Mouse (Mus musculus): ENCODE results near the gene Zmynd8. TPM values are rescaled to one million over a fixed set of nuclear protein-coding genes. Genes with fewer than 3 reads are reported as not detected.

The Zmynd8 gene
- polyA plus RNA-seq, 1 experiment from 2014 or later: 21.9 TPM

GRCm38 (mm10) chr2:165825261-165825900 lies 73.4 kb downstream of the Zmynd8 start:
- no peak for TF ChIP-seq EP300 (IDR thresholded peaks at IDR 0.05; ENCODE audit: low read depth)
- H3K4me3 ChIP-seq (ENCODE audit: low read depth, low read length): no peak overlapping the region
- no peak for ATAC-seq
- no peaks in the 10 kb centered on the region for H3K9me3 ChIP-seq (ENCODE audit: low read length)
- H3K27me3 ChIP-seq (ENCODE audit: insufficient read depth, low read length): no peaks in the 10 kb centered on the region
- H3K36me3 ChIP-seq (replicated peaks; ENCODE audit: insufficient read depth, low read length): peaks cover 72% of the 10 kb centered on the region
- H3K27ac ChIP-seq (ENCODE audit: low read depth): no peak overlapping the region
- no peak for DNase-seq
- H3K4me1 ChIP-seq (ENCODE audit: insufficient read depth): no peaks in the 10 kb centered on the region
- H3K4me2 ChIP-seq (ENCODE audit: low read depth, low read length): no peak overlapping the region
- 90% methylated on average over 17 of the region's 17 CpGs for WGBS (ENCODE audit: insufficient replicate concordance)
- no peak overlapping the region for H3K9ac ChIP-seq (replicated peaks)

GRCm38 (mm10) chr2:165824826-165825225 lies 74.0 kb downstream of the Zmynd8 start:
- Histone ChIP-seq H3K27me3 (ENCODE audit: insufficient read depth, low read length) (no peaks in the 10 kb centered on the region), H3K9me3 (ENCODE audit: low read length) (no peaks in the 10 kb centered on the region), H3K36me3 (replicated peaks; ENCODE audit: insufficient read depth, low read length) (peaks cover 72% of the 10 kb centered on the region), H3K27ac (ENCODE audit: low read depth) (no peak overlapping the region), H3K4me2 (ENCODE audit: low read depth, low read length) (no peak overlapping the region), H3K9ac (replicated peaks) (no peak overlapping the region), H3K4me3 (ENCODE audit: low read depth, low read length) (no peak overlapping the region), H3K4me1 (ENCODE audit: insufficient read depth) (no peaks in the 10 kb centered on the region)
- WGBS (ENCODE audit: insufficient replicate concordance): 80% methylated on average over 10 of the region's 10 CpGs
- TF ChIP-seq EP300 (IDR thresholded peaks at IDR 0.05; ENCODE audit: low read depth): no peak
- DNase-seq: no peak
- ATAC-seq: no peak; the same call in 1 of the 2 replicates

- H3K9me3 ChIP-seq (ENCODE audit: low read length): no peaks in the 10 kb centered on the region
- WGBS (ENCODE audit: insufficient replicate concordance): 91% methylated on average over 15 of the region's 15 CpGs
- no peaks in the 10 kb centered on the region for H3K27me3 ChIP-seq (ENCODE audit: insufficient read depth, low read length)
- no peaks in the 10 kb centered on the region for H3K4me1 ChIP-seq (ENCODE audit: insufficient read depth)
- H3K4me3 ChIP-seq (ENCODE audit: low read depth, low read length): no peak overlapping the region
- H3K27ac ChIP-seq (ENCODE audit: low read depth): no peak overlapping the region
- H3K9ac ChIP-seq (replicated peaks): no peak overlapping the region
- DNase-seq (no peak), ATAC-seq (no peak)
- TF ChIP-seq CTCF (IDR thresholded peaks at IDR 0.05; ENCODE audit: low read depth): no peak
- TF ChIP-seq EP300 (IDR thresholded peaks at IDR 0.05; ENCODE audit: low read depth): no peak
- H3K4me2 ChIP-seq (ENCODE audit: low read depth, low read length): no peak overlapping the region
- H3K36me3 ChIP-seq (replicated peaks; ENCODE audit: insufficient read depth, low read length): peaks cover 68% of the 10 kb centered on the region
Measured at GRCm38 (mm10) chr2:165822478-165822877, 76.3 kb downstream of the Zmynd8 start.

DNA sequence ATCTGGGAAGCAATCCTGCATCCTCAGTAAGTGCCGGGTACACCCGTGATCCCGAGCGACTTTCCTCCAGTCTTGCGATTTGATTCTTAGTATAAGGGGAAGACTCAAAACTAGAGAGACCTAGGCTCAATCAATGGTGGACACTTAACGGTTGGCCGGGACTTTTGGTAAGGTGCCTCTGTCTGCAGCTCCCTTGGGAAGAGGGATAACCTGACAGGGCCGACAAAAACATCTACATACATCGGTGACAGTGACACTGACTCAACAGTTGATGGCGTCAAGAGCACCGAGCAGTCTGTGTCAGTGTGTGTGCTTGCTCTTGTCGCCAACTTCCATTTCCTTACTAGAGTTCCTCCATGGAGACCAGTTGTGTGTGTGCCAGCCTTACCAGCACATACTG lies 77.1 kb downstream of the Zmynd8 start:
- no peaks in the 10 kb centered on the region for H3K27me3 ChIP-seq (ENCODE audit: insufficient read depth, low read length)
- no peaks in the 10 kb centered on the region for H3K9me3 ChIP-seq (ENCODE audit: low read length)
- H3K9ac ChIP-seq (replicated peaks): no peak overlapping the region
- H3K36me3 ChIP-seq (replicated peaks; ENCODE audit: insufficient read depth, low read length): peaks cover 67% of the 10 kb centered on the region
- 86% methylated on average over 12 of the region's 12 CpGs for WGBS (ENCODE audit: insufficient replicate concordance)
- no peak for DNase-seq
- H3K4me1 ChIP-seq (ENCODE audit: insufficient read depth): no peaks in the 10 kb centered on the region
- no peak for ATAC-seq
- TF ChIP-seq CTCF (IDR thresholded peaks at IDR 0.05; ENCODE audit: low read depth) (no peak), EP300 (IDR thresholded peaks at IDR 0.05; ENCODE audit: low read depth) (no peak)
- no peak overlapping the region for H3K27ac ChIP-seq (ENCODE audit: low read depth)
- no peak overlapping the region for H3K4me3 ChIP-seq (ENCODE audit: low read depth, low read length)
- H3K4me2 ChIP-seq (ENCODE audit: low read depth, low read length): no peak overlapping the region

DNA sequence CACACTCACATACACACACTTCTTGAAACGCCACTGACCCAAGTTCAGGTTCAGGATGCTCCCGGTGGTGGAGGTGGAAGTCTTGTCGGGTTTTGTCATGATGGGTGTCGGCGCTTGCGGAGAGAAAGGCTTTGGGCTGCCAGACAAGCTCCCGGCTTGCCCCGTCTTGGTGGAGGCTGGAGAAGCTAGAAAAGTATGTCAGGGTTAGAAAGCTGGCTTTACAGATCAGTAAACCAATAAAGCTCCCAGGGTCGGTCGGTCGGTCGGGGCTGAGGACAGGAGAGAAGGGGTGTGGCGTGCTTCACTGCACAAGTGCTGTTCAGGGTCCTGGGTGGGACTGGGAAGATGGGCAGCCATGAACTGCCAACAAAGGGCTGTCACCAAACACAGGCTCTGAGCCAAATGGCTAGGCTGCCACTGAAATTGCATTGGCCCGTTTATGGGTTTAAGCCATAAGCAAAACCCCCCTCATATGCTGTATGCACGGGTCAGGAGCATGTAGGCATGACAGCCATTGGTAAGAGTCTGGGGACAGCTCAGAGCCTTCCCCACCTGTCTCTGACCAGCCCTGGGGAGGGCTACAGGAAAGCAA lies 78.2 kb downstream of the Zmynd8 start:
- Histone ChIP-seq H3K27me3 (ENCODE audit: insufficient read depth, low read length) (no peaks in the 10 kb centered on the region), H3K27ac (ENCODE audit: low read depth) (no peak overlapping the region), H3K9ac (replicated peaks) (no peak overlapping the region), H3K4me3 (ENCODE audit: low read depth, low read length) (no peak overlapping the region), H3K9me3 (ENCODE audit: low read length) (no peaks in the 10 kb centered on the region), H3K36me3 (replicated peaks; ENCODE audit: insufficient read depth, low read length) (peaks cover 64% of the 10 kb centered on the region), H3K4me1 (ENCODE audit: insufficient read depth) (no peaks in the 10 kb centered on the region), H3K4me2 (ENCODE audit: low read depth, low read length) (no peak overlapping the region)
- 85% methylated on average over 15 of the region's 15 CpGs for WGBS (ENCODE audit: insufficient replicate concordance)
- ATAC-seq: no peak
- no peak for DNase-seq
- TF ChIP-seq EP300 (IDR thresholded peaks at IDR 0.05; ENCODE audit: low read depth) (no peak), CTCF (IDR thresholded peaks at IDR 0.05; ENCODE audit: low read depth) (no peak)

DNA sequence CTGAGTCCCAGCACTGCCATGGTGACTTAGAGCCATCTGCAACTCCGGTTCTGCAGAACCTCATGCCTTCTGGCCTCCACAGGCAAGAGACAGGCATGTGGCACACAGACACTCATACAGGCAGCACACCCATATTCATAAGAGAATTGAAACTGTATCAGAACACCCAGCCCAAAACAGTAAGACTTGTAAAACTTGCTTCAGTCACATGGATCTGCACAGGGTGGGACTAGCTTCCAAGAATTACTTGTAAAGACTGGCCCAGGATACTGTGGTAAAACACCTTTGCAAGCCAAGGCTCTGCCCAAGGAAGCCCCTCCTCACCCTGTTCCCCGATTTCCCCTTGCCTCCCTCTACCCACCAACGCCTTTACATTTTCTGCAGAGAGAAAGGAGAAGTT lies 78.7 kb downstream of the Zmynd8 start:
- no peak for TF ChIP-seq CTCF (IDR thresholded peaks at IDR 0.05; ENCODE audit: low read depth)
- TF ChIP-seq EP300 (IDR thresholded peaks at IDR 0.05; ENCODE audit: low read depth): no peak
- WGBS (ENCODE audit: insufficient replicate concordance): 82% methylated on average over 3 of the region's 3 CpGs

More for the DNA sequence above, 78.7 kb downstream of the Zmynd8 start:
- Histone ChIP-seq H3K27me3 (ENCODE audit: insufficient read depth, low read length) (no peaks in the 10 kb centered on the region), H3K9ac (replicated peaks) (no peak overlapping the region), H3K9me3 (ENCODE audit: low read length) (no peaks in the 10 kb centered on the region), H3K4me3 (ENCODE audit: low read depth, low read length) (no peak overlapping the region), H3K4me2 (ENCODE audit: low read depth, low read length) (no peak overlapping the region), H3K27ac (ENCODE audit: low read depth) (no peak overlapping the region), H3K4me1 (ENCODE audit: insufficient read depth) (no peaks in the 10 kb centered on the region), H3K36me3 (replicated peaks; ENCODE audit: insufficient read depth, low read length) (peaks cover 63% of the 10 kb centered on the region)
- DNase-seq (no peak), ATAC-seq (no peak)

Measured in liver, postnatal 0 days (tissue).